Mouse (Mus musculus) spleen, embryonic (tissue): ENCODE results near the gene Cramp1l.

Experiments used
- CTCF ChIA-PET: fragments of 350-600 bp; sonication (Branson Sonifier 250); formaldehyde crosslinking; loops from one replicate; lab custom pipeline; 2022; lab: Charles Lee

Gene Cramp1l

DNA sequence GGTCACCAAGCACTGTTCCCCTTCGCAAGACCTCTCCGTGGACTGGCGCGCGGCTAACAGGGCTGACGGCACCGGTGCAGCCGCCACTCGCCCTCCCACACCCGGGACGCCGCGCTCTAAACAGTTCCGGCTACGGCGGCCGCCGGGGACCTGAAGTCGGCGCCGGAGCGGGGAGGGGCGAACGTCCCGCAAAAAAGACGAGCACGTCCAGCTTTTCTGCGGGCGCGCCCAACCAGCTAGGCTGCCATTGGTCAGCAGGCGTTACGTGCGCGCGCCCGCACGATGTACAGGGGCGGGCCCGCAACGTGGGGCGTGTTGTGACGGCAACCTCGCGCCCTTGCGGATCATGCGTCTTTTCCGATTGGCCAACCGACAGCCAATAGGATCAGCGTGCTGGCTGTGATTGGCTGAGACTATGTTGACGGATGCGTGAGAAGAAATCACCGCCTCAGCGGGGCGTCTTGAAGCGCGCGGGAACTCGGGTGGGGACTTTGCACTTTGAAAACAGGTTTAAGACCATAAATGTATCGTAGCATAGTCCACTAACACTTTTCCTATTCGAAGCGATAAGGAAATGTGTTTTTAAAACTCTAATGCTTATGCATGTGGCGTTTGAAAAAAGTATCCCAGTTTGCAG, at the start of gene Cramp1l, which contains the start of gene Ift140:
Gene Cramp1l (minus strand): TSS at position 134 of the 637 bp plus-strand sequence.
Gene Ift140 (plus strand): TSS at position 431 of the 637 bp plus-strand sequence.
- CTCF ChIA-PET = interaction anchor here (0.6 to 1.1 kb wide), 2 partner anchors 12 to 68 kb away, joined by 3 read pairs; no protein-coding TSS in a partner anchor

DNA sequence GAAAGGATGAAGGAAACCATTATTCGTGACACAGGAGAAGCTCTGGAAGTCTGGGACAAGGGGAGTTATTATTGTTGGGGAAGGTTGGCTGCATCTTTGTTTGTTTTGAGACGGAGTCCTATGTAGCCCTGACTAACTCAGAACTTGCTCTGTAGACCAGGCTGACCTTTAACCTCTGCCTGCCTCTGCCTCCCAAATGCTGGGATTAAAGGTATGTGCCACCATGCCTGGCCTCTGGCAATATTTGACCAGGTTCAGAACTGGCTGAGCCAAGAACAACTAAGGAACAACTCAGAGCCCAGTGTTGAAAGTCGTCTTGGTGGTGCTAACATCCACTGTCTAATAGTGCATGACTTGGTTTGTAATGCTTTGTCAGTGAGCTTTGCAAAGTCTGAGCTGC, 49.6 kb upstream of the Cramp1l start:
- CTCF ChIA-PET = no interaction called here

DNA sequence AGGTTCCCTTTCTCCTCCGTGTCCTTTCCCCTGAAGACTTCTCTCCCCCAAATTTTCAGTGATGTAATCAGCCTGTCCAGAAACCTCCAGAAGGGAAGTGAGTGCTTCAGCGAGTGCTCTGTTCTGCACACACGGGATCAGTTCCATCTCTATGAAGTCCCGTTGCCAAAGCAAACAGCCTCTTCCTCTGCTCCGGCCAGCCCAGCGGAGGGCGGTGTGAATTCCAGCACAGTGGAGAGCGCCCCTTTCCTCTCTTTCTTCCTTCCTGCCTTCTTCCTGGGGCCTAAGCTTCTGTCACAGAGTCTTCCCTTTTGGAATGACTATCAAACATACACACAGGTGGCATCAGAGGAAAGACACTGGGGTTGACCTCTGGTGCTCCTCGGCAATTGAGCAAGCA, 48.8 kb upstream of the Cramp1l start:
- CTCF ChIA-PET = interaction anchor here (1.1 kb wide), 1 partner anchor 28 kb away, joined by 3 read pairs; no protein-coding TSS in a partner anchor

DNA sequence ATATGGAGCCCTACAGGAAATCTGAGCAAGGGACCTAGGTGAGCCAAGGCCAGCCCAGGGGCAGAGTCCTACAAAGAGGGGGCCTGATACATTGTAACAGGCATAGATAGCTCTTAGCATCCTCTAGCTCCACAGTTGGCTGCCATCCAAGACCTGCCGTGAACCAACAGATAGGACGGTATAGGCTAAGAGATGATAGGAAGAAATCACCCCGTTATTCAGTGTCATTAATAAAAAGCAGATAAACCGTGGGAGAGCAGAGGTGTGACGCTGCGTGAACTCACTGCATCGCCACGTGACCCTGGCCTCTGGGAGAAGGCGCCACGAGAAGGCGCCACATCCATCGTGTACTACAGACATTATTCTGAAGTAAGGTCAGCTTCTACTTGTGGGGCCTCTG, 48.3 kb upstream of the Cramp1l start:
- CTCF ChIA-PET = interaction anchor here (1.1 kb wide), 1 partner anchor 28 kb away, joined by 3 read pairs; no protein-coding TSS in a partner anchor

DNA sequence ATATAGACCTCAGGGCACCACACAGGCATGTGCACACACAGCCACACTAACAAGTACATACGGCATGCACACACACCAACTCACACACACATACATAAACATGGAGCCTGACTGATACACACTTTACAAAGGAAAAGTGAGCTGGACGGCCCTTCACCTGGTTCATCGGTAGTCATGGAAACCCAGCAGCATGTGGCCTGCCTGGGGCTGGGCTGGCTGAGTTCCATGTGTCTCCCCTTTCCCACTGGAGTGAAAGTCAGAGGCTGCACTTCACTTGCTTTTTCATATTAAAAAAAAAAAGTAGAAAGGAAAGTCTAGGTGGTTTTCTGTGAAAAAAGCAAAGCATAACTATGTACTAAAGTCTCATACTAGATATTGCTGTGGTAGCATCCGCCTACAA, 47.7 kb upstream of the Cramp1l start:
- CTCF ChIA-PET = interaction anchor here (1.1 kb wide), 1 partner anchor 27 kb away, joined by 3 read pairs; no protein-coding TSS in a partner anchor

DNA sequence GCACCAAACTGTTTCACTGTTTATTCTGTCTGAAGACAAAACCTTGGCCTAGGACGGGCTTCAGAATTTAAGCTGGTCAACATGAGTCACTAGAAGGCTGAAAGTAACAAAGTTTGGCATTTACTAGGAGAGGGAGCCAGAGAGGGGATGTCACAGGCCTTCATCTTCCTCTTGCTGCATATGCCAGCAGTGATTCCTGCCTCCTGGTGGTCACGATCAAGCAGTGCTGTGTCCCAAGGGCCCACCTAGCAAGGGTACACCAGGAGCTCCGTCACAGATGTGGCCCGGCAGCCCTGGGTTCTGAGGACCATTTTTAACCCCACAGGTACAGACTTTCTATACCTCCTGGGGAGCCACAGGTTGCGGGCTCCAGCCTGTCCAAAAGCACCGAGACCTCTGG, 41.5 kb upstream of the Cramp1l start:
- CTCF ChIA-PET = no interaction called here

DNA sequence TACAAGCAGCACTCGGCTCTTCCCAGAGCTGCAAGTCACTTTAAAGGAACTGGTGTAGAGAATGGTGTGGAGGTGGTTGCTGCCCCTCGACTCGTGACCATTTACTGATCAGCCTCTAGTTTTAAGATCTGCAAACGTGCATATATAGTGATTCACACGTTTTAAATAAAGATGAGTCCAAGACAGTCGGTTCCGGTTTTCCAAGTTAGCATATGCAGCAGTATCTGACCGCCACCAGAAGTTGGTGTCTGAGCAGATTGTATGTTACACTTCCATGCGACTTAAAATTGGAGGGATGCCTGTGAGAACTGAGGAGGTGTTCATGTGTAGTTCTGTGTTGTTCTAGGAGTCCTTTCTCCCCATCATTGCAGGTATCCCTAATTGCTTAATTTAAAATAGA, 37.7 kb upstream of the Cramp1l start:
- CTCF ChIA-PET = interaction anchor here (0.6 kb wide), 1 partner anchor 67 kb away, joined by 4 read pairs; no protein-coding TSS in a partner anchor

DNA sequence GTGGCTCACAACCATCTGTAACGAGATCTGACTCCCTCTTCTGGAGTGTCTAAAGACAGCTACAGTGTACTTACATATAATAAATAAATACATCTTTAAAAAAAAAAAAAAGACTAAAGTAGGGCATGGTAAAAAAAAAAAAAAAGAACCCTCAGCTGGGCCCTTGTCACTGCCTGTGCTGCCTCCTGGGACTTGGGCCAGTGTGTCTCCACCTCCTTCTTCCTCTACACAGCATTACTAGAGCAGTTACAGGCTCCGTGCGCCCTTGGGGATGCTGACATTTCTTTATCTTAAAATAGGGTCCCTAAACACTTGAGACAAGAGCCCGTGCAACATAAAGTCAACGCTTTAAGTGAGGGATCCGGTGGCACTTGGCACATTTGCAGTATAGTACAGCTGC, 31.6 kb upstream of the Cramp1l start:
- CTCF ChIA-PET = interaction anchor here (0.6 kb wide), 1 partner anchor 11 kb away, joined by 3 read pairs; no protein-coding TSS in a partner anchor

DNA sequence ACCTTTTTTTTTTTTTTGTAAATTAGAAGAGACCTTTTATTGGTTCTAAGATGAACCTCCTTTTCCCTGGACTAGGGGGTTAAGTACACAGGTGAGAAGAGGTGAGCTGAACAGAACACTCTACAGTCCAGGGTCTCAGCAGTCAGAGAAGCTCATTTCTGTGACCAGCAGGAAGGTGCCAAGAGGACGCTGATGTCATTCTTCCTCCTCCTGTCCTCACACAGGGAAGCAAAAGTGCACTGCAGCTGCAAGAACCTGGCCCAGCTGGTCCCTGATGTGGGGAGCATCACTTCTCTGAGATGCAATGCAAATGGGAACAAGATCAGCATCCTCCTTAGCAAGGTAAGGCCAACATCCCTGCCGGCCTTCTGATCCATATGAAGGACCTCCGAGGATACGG, 29.7 kb upstream of the Cramp1l start:
- CTCF ChIA-PET = no interaction called here

DNA sequence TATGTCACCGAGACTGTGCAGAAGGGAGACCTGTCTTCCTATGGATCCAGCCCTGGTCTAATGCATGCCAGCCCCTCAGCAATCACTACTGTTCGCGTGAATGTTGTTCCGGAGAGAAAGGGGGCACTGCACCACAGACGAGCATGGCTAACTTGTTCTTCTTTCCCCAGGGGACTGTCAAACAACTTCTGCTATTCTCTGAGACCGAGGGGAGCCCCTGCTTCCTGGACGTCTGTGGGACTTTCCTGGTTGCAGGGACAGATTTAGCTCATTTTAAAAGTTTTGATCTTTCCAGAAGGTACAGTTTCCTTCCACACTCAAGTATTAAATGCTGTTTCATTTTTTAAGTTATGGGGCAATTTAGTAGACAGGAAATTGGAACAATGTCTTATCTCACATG, 29.3 kb upstream of the Cramp1l start:
- CTCF ChIA-PET = no interaction called here

DNA sequence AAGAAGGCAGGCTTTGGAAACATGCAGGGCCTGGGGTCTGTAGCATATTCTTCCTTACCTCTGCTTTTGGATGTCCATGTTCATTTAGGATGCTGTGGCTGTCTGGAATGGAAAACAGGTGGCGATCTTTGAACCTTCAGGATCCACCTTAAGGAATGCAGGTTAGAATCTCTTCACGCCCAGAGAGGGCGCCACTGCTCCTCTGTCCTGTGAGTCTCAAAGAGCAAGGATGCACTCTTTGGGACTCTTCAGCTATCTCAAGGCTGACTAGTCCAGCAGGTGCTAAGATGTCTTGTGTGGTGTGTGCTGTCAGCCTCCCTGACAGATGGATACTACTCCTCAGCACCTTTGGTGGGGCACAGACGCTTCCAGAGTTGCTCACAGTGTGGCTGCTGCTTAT, 20.6 kb upstream of the Cramp1l start:
- CTCF ChIA-PET = interaction anchor here (0.6 to 1.2 kb wide), 3 partner anchors 11 to 761 kb away, joined by 3 read pairs; no protein-coding TSS in a partner anchor

DNA sequence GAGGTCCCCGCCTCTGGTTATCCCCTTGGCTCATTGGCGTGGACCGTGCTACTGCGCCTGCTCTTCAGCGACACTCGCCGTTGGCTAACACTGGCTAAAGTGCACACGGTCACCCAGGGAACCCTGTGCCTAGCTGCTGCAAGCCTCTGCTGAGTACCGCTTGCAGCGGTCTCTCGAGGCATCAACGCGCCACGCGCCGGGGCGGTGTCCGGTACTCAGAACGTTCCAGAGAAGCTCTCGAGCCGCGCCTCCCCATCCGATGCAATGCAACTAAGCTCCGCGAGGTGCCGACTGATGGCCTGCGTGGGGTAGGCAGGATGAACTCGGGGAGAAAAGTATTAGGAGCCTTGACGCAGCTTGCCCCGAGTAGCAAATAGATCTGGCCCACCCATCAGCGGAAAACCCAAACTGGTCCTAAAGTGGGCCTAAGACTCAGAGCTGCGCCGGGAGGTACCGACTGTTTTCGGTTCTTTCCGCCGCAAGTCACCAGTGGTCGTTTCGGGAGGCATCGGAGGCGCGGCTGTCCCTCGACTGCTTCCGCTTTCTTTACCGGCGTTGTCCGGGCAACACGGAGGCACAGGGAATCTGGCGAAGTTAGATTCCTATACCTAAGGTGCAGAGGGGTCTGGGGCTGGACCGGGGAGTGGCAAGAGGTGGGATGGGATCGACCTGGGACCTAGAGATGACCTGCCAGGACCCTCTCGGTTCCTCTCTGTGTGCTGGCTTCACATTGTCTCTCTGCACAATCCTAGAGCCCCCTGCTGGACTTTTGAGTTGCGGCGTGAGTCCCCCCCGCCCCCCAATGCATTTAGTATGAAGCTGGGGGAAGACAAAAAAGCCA, 924 bp upstream of the Cramp1l start:
- CTCF ChIA-PET = interaction anchor here (0.6 to 1.1 kb wide), 5 partner anchors 10 to 122 kb away, joined by 3 to 6 read pairs (median 4); no protein-coding TSS in a partner anchor

DNA sequence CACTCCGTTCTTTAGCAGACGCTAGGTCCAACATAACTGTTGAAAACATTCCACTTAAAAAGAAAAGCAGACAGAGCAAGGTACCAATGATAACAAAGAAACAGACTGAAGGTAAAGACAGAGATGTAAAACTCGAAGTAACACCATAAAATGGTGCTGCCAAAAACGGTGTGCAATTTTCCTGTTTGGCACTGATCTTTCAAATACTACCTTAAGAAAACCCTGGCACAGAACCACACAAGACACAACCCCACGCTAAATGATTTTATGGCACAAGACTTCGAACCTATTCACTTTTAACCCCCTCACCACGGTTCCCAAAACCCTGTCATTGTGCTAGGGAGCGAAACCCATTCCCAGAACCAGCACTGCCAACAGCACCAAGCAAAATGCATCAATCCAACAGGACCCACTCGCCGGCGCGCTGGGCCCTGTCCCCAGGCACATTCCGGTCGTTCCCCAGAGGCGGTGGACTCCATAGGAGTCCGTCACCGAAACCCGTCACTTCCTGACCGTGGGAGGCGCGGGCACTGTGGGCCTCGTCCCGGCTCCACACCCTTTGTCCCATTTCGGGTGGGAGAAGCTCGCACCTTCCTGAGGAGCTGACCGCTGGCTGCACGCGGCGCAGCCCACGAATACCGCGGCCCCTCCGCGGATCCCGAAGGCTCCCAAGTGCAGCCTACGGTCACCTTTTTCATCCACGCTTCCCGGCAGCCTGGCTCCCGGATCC, 582 bp downstream of the Cramp1l start:
- CTCF ChIA-PET = interaction anchor here (0.6 kb wide), 1 partner anchor 12 kb away, joined by 3 read pairs; no protein-coding TSS in a partner anchor

DNA sequence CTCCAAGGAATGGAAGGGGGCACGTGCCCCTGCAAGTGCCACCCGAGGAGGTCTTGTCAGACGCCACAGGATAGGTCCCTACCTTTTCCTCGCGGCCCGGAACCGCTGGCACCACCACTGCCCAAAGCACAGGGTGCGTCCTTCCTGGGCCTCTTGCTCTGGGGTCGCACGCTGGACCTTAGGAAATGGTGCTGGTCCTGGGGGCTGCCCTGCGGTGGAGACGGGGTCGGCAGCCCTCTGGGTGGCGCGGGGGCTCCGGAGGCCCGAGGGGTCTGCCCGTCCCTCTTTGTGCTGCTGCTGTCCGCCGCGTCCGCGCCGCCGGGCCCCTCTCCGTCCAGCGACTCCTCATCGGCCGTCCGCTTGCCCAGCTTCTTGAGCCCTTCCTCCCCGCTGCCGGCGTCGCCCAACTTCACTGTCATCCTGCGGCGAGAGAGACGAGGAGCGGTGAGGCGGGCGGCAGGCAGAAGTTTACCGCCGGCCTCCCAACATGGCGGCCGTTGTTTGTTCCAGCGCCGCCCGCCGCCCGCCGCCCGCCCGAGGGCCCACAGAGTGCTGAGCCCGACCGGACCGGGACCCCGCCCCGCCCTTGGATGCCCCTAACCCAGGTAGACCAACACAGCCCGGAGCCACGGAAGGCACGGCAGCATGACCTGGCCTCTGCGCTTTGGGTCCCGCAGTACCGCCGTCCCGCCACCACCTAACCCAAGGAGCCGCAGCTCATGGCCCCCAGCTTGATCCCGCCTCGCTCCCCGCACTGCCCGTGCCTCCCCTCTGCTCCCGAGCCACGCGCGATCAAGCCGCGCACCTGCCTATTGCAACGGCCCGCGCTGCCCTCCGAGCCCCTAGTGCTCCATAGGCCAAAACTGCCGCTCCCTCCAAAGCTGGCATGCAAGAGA, 1.7 kb downstream of the Cramp1l start:
- CTCF ChIA-PET = no interaction called here

DNA sequence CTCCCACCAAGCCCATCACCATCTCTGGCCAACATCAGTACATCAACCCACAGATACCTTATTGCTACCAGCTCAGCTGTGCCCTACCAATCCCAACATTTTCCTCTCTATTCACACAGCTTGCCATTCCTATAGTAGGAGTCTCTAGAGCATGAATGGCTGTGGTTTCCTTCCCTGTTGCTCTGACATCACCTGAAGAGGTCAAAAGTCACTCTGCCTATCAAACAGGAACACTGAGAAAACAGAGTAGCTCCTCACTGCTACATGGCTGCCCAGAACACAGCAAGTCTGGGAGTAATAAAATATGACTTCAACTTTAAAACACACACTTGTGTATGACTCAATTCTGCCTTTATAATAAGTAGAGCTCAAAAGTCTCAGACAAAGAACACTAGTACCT, 8.1 kb downstream of the Cramp1l start:
- CTCF ChIA-PET = no interaction called here

DNA sequence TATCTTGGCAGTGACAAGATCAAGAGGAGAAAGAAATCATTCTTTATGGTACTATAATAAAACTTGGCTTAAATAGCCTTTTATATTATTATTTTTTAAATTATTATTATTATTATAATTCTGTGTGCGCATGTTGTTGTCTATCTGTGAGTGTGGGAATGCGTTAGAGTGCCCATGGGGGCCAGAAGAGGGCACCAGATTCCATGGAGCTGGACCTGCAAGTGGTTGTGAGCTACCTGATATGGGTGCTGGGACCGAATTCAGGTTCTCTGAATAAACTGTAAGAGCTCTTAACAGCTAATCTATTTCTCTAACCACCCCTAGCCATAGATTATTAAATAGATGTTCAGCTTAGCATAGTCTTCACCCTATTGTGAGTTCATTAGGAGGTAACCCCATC, 10.5 kb downstream of the Cramp1l start:
- CTCF ChIA-PET = no interaction called here

DNA sequence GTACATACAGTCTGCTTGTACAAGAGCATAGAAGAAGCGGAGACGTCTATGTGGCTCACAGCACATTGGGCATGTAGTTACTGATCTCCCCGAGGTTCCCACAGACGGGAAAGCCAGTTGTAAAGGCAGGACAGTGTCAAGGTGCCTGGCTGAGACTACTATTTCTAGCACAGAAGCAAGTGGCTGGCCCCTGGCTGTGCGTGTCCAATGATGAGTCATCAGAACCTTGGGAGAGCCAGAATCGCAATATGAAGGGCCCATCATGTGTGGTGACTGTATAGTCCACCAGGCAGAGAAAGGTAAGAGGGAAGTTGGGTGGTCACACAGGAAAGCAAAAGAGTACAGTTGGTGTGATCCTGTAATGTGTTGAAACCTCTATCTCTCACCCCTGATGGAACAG, 20.9 kb downstream of the Cramp1l start:
- CTCF ChIA-PET = no interaction called here

DNA sequence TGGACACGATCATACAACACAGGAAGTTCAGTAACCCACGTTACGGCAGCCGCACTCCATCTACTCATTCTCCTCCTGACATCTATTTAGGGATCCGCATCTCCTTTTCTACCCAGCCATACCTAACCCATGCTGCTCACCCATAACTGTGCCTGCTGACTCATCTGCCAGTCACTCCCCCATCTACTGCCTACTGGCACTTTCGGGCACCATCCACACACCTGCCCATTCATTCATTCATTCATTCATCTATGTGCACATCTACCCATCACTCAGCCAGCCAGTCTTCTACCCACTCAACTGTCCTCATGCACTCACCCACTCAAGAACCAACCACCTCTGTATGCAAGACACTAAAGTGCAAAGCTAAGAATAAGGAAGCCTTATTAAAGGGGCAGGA, 28.4 kb downstream of the Cramp1l start:
- CTCF ChIA-PET = no interaction called here

DNA sequence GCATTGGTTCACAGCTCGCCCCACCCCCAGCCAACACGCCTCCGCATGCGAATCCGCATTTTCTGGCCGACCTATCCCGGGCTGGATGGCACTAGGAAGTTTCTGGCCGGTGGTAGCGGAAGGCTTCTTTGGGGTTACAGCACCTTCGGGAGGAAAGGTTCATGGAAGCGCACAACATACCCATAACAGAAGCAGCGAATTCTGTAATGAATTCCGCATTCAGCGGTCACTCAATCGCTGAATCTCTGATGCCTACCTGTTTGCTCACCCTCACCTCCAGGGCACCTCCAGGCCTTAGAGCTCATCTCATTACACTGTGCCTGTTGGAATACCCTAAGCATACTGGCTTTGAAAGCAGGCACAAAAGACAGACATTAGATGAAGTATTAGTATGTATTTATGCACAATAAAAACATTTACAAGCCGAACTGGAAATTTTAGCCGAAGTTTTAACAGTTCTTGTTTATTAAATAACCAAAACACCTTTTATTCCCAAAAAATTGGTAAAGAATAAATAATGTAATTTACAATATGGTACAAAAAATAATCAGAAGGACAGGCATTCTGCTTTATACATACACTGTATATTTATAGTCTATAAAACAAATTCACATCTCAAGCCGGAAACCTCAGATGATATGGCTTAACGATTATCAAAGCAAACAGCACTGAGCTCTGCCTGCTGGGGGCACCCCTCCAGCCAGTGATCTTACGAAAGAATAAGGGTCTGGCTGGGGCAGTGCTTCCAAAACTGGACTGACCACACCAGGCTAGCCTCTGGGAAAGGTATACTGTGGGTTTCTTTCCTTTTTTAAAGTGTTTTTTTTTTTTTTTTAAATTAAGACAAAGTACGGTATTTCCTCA, 54.5 kb downstream of the Cramp1l start:
- CTCF ChIA-PET = no interaction called here
